Mouse (Mus musculus): Measurements from ENCODE around the gene Coro7.
"Not testable (repeated sequence)": the region's sequence is repeated elsewhere in the genome, so short reads cannot be mapped to it uniquely, and the experiment has no call there.

The Coro7 gene

DNA sequence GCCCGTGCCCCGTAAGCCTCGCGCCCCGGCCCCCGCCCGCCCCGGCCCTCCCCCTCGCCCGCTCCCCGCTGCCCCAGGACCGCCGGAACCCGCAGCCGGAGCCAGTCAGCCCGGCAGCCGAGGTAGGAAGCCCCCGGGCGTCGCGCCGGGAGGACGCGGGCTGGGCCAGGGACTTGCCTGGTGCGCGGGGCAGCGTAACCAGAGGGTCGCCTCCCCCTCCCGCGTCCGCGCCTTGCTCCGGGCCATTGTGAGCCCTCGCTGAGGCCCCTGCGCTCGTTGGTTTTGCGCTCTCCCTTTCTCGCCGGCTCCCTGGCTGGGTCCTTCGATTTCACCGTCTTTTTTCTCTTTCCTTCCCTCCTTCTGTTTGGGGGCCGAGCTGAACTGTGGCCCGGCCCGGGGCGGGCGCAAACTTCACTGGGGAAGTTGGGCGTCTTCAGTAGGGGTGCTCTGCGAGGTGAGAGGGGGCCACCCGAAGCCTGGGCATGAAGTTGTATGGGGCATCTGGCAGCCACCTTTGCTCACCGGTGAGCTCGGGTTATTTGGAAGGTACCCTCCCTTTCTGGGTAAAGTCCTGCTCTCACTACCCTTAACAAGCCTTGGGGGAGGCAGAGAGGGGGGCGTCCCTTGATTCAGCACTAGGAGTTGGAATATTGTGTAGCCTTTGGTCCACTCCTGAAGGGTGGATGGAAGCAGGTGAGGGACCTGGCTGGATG, 84.6 kb downstream of the Coro7 start:
- DNase-seq (ENCODE audit: low spot score), result no peak

DNA sequence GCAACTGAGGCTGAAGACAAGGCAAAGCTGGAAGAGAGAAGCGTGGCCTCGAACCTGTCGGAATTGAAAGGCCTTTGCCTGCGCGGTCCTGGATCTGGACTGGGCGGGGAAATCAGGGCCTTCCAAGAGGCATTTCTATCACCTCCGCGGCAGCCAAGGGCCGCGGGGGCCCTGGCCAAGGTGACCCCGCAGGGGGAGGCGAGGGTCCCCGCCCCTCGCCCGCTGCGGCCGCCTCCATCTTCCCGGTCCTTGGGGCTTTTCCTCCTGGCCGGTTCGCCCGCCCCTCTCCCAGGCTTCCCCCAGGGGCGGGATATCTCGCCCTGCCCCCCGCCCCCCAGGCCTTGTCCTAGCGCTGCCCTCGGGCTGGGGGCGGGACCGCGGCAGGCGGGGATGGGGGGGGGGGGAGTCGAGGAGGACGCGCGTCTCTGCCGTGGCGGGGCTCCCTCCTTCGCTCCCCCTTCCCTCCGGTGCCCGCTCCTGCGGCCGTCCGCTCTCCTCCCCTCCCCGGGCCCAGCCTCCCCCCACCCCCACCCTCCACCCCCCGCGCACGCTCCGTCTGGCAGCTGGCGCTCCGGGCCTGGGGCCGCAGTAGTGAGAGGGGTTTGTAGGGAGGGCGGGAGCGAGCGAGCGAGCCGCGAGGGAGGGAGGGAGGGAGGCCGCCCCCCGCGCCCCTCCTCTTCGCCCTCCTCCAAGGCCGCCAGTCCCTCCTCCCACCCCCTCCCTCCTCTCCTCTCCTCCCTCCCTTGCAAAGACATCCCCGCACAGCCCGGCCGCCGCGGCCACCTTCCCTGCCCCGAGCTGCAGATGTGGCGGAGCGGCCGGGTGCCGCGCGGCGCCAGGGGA, 85.4 kb downstream of the Coro7 start, which contains the start of gene Glis2:
Gene Glis2 (plus strand): TSS at position 743 of the 843 bp plus-strand sequence.
- peak; percentile 57 for DNase-seq (ENCODE audit: low spot score)

- peak; percentile 64 for DNase-seq (ENCODE audit: low spot score)
Observed at GRCm38 (mm10) chr16:4592909-4593875, 86.4 kb downstream of the Coro7 start.

DNA sequence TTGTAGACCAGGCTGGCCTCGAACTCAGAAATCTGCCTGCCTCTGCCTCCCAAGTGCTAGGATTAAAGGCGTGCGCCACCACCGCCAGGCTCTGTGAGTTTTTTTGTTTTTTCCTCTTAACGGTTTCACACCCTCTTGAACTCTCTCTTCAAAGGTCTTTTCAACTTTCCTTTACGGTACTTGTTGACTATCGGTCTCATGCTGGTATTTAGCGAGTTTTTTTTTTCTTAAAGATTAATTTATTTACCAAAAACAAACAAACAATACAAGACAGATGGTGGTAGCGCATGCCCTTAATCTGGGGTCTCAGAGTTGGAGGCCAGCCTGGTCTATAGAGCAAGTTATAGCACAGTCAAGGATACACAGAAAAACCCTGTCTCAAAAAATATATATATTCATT, 89.3 kb downstream of the Coro7 start:
- DNase-seq (ENCODE audit: low spot score), result no peak

DNA sequence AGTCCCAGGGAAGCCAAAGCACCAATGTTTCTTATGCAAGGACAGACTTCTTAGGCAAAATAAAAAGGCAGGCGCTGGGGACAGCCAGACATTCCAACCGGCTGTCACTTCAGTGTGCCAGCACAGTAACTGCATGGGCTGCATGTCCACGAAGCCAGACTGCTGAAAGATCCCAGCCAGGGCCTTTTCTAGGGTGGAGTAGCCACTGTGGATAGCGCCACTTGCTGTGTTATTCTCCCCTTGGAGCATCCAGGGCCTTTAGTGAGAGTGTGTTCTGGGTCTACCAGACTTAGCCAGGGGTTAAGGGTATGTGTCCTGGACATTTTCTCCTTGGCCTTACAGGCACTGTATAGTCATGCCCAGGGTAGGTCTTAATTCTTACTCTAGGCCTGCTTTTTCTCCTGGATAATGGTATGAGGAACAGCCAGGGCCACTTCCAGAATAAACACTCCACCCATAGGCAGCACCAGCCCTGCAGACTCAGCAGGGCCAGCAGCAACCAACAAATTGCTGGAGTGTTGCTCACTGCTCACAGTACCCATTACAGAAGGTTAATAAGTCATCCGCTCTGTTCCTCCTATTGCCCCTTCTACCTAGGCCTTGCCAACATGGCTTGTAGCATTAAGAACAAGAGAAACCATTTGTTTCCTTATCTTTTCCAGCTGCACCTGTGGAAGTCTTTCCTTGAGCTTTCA, 91.9 kb downstream of the Coro7 start:
- DNase-seq (ENCODE audit: low spot score), result no peak

DNA sequence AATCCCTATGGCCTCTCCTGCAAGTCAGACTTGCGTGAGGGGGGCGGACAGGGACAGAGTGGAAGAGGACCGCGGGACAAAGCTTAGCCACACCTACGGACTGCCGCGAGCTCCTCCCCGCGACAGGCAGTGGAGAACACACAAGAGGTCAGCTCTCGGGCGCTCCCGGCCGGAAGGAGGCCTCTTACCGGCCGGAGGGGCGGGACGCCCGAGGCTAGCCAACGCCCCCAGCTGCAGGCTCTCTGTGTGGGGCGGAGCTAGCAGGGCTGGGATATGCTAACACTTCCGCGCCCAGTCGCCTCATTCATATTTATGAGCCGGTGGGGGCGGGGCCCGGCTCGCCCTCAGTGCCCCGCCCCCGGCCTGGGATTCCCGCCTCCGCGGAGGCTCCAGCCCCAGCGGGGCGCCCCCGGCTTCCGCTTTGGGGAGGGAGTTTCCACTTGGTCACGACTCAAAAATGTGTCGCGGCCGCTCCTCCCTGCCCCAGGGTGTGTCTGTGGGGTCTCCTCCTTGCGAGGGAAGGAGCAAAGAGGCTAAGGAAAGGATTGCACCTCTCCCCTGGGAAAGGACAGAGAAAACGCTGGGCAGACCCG, 93.0 kb downstream of the Coro7 start:
- peak; percentile 98 for DNase-seq (ENCODE audit: low spot score)

DNA sequence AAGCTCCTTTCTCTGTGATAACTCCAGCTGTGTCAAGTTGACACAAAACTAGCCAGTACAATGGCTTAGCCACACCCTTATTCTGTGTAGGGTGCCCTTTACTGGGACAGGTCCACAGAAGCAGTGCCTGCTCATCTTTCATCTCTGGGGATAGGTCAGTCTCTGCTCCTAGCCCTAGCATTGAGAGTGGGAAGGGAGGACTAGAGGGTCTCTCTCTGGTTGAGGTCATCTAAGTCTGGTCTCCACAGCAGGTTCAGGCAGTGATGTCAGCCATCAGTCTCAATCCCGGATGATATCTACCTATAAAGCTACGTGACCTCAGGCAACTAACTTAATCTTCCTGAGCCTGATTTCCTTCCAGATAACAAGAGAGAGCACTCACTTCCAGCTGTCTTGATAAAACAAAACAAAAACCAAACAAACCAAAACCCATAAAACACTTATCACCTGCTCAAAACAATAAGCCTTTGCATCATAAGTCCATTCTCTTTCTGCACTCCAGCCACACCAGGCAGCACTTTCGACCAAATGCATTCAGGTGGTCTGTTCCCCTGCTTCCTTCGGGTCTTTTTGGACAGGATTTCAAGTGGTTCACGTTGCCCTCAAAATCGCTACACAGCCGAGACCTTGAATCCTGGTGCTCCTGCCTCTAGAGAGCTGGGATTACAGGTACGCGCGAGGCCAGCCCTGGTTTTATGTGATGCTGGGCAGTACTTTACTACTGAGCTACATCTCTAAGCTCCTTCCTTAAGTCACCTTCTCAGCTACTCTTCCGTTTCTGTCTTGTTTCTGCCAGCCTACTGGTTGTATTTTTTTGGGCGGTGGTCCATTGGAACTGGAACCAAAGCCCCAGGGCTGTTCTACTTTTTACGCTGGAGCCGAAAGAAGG, 93.7 kb downstream of the Coro7 start:
- no peak for DNase-seq (ENCODE audit: low spot score)

GRCm38 (mm10) chr16:4584438-4584837, 95.1 kb downstream of the Coro7 start:
- DNase-seq (ENCODE audit: low spot score), result no peak

DNA sequence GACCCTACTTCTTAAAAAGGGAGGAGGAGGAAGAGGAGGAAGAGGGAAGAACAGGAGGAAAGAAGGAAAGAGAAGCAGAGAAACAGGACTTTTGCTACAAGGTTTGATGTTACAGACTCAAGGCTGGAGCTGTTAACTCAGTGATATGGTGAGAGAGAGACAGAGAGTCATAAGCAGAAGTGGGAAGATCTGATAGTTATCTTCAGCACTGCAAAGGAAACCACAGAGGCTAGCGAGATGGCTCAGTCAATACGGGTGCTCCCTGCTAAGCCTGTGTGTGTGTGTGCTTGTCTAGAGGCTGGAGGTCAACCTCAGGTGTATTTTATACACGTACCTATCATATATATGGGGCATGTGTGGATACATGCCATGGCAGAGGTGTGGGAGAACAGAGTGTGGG, 95.8 kb downstream of the Coro7 start:
- no peak for DNase-seq (ENCODE audit: low spot score)

- not testable (repeated sequence) for DNase-seq (ENCODE audit: low spot score)
Observed at GRCm38 (mm10) chr16:4581179-4581578, 98.4 kb downstream of the Coro7 start.

GRCm38 (mm10) chr16:4578630-4579029, 100.9 kb downstream of the Coro7 start:
- no peak for DNase-seq (ENCODE audit: low spot score)

- DNase-seq (ENCODE audit: low spot score), result no peak
Observed at GRCm38 (mm10) chr16:4576873-4577272, 102.7 kb downstream of the Coro7 start.

Measured in urinary bladder, postnatal 14 days (tissue).